Mouse (Mus musculus) forebrain, embryonic 13.5 days (tissue): ENCODE results near the gene Mrc1. TPM values are rescaled to one million over a fixed set of nuclear protein-coding genes. Genes with fewer than 3 reads are reported as not detected.
"Not testable (repeated sequence)": the region's sequence is repeated elsewhere in the genome, so short reads cannot be mapped to it uniquely, and the experiment has no call there.

Source experiments
- ATAC-seq: fragments of 200-750 bp; cut with Nextera tagmentation; 2 replicates; pipeline ENCODE4 v1.8.0; 2017
- H3K27ac ChIP-seq: fragments of 300-500 bp; sonication (generic); 2 replicates; pipeline ENCODE4 v1.5.1; 2015; ENCODE audit warnings: inconsistent platforms, mild to moderate bottlenecking, moderate library complexity
- H3K27me3 ChIP-seq: fragments of 300-500 bp; sonication (generic); 2 replicates; pipeline ENCODE4 v1.6.1; 2015; ENCODE audit warnings: mild to moderate bottlenecking, inconsistent platforms
- H3K36me3 ChIP-seq: fragments of 300-500 bp; sonication (generic); 2 replicates; pipeline ENCODE4 v1.6.1; 2015; ENCODE audit warnings: mild to moderate bottlenecking, inconsistent platforms; ENCODE audit not compliant: poor library complexity, severe bottlenecking
- H3K4me1 ChIP-seq: fragments of 300-500 bp; sonication (generic); 2 replicates; pipeline ENCODE4 v1.6.1; 2015; ENCODE audit warnings: inconsistent platforms
- H3K4me2 ChIP-seq: fragments of 300-500 bp; sonication (generic); 2 replicates; pipeline ENCODE4 v1.6.1; 2015; ENCODE audit warnings: inconsistent platforms, mild to moderate bottlenecking, moderate library complexity
- H3K4me3 ChIP-seq: fragments of 300-500 bp; sonication (generic); 2 replicates; pipeline ENCODE4 v1.5.1; 2015; ENCODE audit warnings: mild to moderate bottlenecking, inconsistent platforms
- H3K9ac ChIP-seq: fragments of 300-500 bp; sonication (generic); 2 replicates; pipeline ENCODE4 v1.6.1; 2015; ENCODE audit warnings: mild to moderate bottlenecking, inconsistent platforms
- H3K9me3 ChIP-seq: fragments of 300-500 bp; sonication (generic); replicated peaks from 2 replicates; pipeline ENCODE4 v1.6.1; 2016; ENCODE audit warnings: inconsistent platforms
- WGBS: fragments of 180-500 bp; shearing (Covaris S2); methylation state at CpG from one replicate; pipeline ENCODE4 v1.1.7; 2015; 5-methylcytosine and 5-hydroxymethylcytosine counted together
- polyA plus RNA-seq: library from polyadenylated mRNA; unstranded; fragments of >200 nt; fragmentation: Nextera tagmentation; extraction: Ambion mirVana; gene quantifications from 2 replicates; pipeline ENCODE4 v1.2.1, GENCODE M21; 2015

Gene Mrc1
- 1.8 and 2.7 TPM in 2 replicates for polyA plus RNA-seq

DNA sequence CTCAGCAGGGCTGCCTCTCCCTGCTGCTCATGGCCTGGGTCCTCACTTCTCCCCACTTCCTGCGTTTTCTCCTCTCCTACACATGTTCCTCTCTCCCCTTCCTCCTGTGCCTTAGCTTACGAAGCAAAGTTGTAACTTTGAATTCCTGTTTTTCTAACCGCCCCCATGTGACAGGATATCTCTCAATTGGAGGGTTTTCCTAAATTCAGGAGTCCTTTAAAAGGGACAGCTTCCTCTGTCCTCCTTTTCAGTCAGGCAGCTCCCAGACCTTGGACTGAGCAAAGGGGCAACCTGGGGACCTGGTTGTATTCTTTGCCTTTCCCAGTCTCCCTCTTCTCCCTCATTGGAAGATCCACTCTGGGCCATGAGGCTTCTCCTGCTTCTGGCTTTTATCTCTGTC lies at the start of gene Mrc1:
Mrc1 (plus strand) TSS at position 244 of the 400 bp plus-strand sequence.
- H3K4me1 ChIP-seq, result no peaks in the 10 kb centered on the region
- no peaks in the 10 kb centered on the region for H3K27me3 ChIP-seq
- H3K4me3 ChIP-seq, result no peak within 1 kb of the TSS
- no peak within 1 kb of the TSS for H3K9ac ChIP-seq
- no peak for ATAC-seq
- H3K9me3 ChIP-seq, result no peaks in the 10 kb centered on the region
- no peak within 1 kb of the TSS for H3K27ac ChIP-seq
- no peak within 1 kb of the TSS for H3K4me2 ChIP-seq
- WGBS, result 65% methylated on average over 3 of the region's 3 CpGs
- H3K36me3 ChIP-seq, result no peaks in the 10 kb centered on the region

GRCm38 (mm10) chr2:14184375-14184774 lies 44.8 kb upstream of the Mrc1 start:
- no peak overlapping the region for H3K4me3 ChIP-seq
- H3K9me3 ChIP-seq, result no peaks in the 10 kb centered on the region
- no peaks in the 10 kb centered on the region for H3K4me1 ChIP-seq
- H3K27ac ChIP-seq, result no peak overlapping the region
- ATAC-seq, result no peak
- H3K9ac ChIP-seq, result no peak overlapping the region
- no peak overlapping the region for H3K4me2 ChIP-seq
- H3K27me3 ChIP-seq, result no peaks in the 10 kb centered on the region
- H3K36me3 ChIP-seq, result no peaks in the 10 kb centered on the region

DNA sequence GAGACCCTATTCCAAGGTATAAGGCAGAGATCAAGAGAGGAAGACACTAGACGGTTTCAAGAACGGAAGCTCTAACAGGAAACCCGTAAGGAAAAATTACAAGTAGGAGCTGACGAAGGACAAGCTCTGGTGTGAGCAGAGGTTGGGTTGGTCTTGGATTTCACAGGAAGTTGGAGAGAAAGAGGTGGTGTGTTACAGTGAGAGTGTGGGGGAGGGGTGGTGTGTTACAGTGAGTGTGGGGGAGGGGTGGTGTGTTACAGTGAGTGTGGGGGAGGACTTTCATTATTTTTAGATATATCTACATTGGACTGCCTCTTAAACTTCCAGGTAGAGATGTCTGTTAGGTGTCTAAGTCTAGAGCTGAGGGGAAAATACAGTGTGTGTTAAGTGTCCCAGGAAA lies 38.5 kb upstream of the Mrc1 start:
- Histone ChIP-seq H3K4me3 (no peak overlapping the region), H3K27me3 (no peaks in the 10 kb centered on the region), H3K27ac (no peak overlapping the region), H3K36me3 (no peaks in the 10 kb centered on the region), H3K9me3 (no peaks in the 10 kb centered on the region), H3K4me1 (no peaks in the 10 kb centered on the region), H3K9ac (no peak overlapping the region), H3K4me2 (no peak overlapping the region)
- ATAC-seq, result no peak
- 87% methylated on average over 4 of the region's 4 CpGs for WGBS

DNA sequence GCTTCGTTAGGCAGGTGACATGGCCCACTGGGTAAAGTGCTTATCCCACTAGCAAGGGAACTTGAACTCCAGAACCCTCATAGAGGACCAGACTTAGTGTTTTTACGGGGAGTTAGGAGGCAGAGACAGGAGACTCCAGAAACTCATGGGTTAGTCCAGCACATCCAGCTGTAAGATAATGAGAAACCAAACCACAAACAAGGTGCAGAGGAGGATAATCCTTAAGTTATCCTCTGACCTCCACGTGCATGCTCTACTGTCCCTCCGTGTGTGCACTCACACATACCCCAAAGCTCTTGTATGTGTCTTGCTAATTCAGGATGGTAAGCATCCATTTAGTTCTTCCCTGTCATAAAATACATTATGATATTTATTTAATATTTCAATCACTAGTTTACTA lies 37.6 kb upstream of the Mrc1 start:
- no peak overlapping the region for H3K4me3 ChIP-seq
- H3K4me1 ChIP-seq, result no peaks in the 10 kb centered on the region
- H3K27ac ChIP-seq, result no peak overlapping the region
- H3K9me3 ChIP-seq, result no peaks in the 10 kb centered on the region
- H3K9ac ChIP-seq, result no peak overlapping the region
- no peak for ATAC-seq
- no peak overlapping the region for H3K4me2 ChIP-seq
- 85% methylated on average over 4 of the region's 4 CpGs for WGBS
- no peaks in the 10 kb centered on the region for H3K36me3 ChIP-seq
- no peaks in the 10 kb centered on the region for H3K27me3 ChIP-seq

DNA sequence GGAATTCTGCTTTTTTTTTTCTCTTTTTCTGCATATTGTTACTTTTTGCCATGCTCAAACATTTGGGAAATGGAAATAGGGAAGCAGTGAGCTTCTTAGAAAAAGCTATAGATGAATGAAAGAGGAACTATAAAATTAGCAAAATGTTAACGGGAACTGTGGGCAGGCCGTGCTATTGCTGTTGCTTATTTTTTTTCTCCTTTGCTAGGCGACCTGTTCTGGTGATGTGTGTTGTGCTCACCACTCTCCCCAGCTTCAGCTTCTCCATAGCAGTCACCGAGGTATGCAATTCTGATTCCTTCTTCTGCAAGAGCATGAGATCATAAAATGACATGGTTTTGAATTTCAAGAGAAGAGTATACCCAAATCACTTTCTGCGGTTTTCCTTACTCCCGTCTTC lies 37.1 kb upstream of the Mrc1 start:
- 86% methylated on average over 6 of the region's 6 CpGs for WGBS
- Histone ChIP-seq H3K27ac (no peak overlapping the region), H3K36me3 (no peaks in the 10 kb centered on the region), H3K27me3 (no peaks in the 10 kb centered on the region), H3K9ac (no peak overlapping the region), H3K4me3 (no peak overlapping the region), H3K9me3 (no peaks in the 10 kb centered on the region), H3K4me1 (no peaks in the 10 kb centered on the region), H3K4me2 (no peak overlapping the region)
- no peak for ATAC-seq

GRCm38 (mm10) chr2:14198325-14198903 lies 30.8 kb upstream of the Mrc1 start:
- H3K9me3 ChIP-seq, ATAC-seq, H3K9ac ChIP-seq, H3K36me3 ChIP-seq, H3K4me1 ChIP-seq, H3K4me3 ChIP-seq, H3K4me2 ChIP-seq, H3K27me3 ChIP-seq, H3K27ac ChIP-seq: not testable (repeated sequence)
- 67% methylated on average over 1 of the region's 2 CpGs for WGBS

GRCm38 (mm10) chr2:14199621-14200020 lies 29.6 kb upstream of the Mrc1 start:
- Histone ChIP-seq H3K36me3 (no peaks in the 10 kb centered on the region), H3K9ac (no peak overlapping the region), H3K4me2 (no peak overlapping the region), H3K9me3 (no peaks in the 10 kb centered on the region), H3K4me1 (no peaks in the 10 kb centered on the region), H3K4me3 (no peak overlapping the region), H3K27ac (no peak overlapping the region), H3K27me3 (no peaks in the 10 kb centered on the region)
- 61% methylated on average over 2 of the region's 2 CpGs for WGBS
- ATAC-seq, result no peak

DNA sequence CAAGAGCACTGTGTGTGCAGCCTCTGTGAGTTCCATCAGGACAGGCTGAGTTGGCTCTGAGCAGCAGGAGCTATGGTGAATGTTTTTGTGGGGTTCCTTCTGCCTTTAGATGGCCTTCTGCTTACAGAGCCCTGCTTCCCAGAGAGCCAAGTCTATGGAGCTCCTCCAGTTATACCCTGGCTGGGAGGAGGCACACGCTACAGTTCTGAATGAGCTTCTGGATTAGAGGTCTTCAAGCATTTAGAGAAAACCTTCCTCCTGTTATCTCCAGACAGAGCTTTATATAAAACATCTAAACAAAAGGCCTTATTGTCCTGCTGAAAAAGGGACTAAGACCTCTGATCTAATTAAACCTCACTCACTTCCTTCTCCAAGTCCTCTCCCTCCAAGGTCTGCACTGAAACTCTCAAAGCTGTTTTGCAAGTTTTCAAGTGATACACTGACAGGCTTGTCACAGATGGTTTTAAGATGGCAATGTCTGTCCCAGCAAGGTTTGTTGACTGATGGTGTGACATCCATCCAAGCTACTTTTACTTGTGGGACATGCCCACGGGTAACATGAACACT lies 28.2 kb upstream of the Mrc1 start:
- not testable (repeated sequence) for H3K9ac ChIP-seq, H3K4me1 ChIP-seq, ATAC-seq, H3K9me3 ChIP-seq, H3K27me3 ChIP-seq, H3K4me2 ChIP-seq, H3K36me3 ChIP-seq, H3K27ac ChIP-seq, H3K4me3 ChIP-seq
- WGBS, result 33% methylated on average over 1 of the region's 2 CpGs

DNA sequence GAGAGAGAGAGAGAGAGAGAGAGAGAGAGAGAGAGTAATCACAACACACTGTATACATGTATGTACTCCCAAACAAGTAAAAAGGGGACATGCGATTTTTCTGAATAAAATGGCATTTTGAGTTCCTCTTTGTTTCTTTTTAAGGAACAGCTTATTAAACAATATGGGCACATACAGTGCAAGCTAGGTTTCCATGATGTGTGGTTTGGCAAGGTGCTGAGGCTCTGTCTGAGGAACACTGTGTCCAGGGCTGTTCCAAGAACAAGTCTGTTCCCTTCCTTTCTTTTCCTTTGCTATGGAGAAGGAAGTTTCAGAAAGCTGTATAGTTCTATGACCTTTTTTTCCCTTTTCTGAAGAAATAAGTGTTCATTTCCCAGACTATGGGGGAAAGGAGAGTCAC lies 24.9 kb upstream of the Mrc1 start:
- ATAC-seq, result no peak
- no peaks in the 10 kb centered on the region for H3K36me3 ChIP-seq
- no peak overlapping the region for H3K27ac ChIP-seq
- no peak overlapping the region for H3K4me2 ChIP-seq
- WGBS, result 96% methylated on average over 1 of the region's 1 CpGs
- no peak overlapping the region for H3K9ac ChIP-seq
- no peaks in the 10 kb centered on the region for H3K4me1 ChIP-seq
- H3K9me3 ChIP-seq, result no peaks in the 10 kb centered on the region
- no peak overlapping the region for H3K4me3 ChIP-seq
- no peaks in the 10 kb centered on the region for H3K27me3 ChIP-seq

DNA sequence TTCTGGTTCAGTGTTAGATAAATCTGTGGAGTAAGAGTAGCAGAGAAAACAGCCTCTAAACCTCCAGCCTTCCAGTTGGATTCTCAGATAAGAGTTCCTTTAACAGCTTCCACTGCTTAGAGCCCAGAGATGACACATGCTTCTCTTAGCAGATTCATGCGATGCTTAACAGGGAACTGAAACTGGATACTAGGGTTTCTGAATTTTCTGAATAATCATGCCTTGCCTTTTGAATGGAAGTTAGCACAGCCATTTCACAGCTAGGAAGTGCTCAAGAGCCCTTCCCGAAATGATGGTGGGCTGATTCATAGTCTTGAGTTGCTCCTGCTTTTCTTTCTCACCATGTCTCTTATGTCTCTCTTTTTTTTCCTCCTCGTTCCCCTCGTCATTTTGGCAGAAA lies 22.4 kb upstream of the Mrc1 start:
- 80% methylated on average over 4 of the region's 4 CpGs for WGBS
- no peak overlapping the region for H3K27ac ChIP-seq
- no peaks in the 10 kb centered on the region for H3K9me3 ChIP-seq
- H3K4me2 ChIP-seq, result no peak overlapping the region
- no peaks in the 10 kb centered on the region for H3K36me3 ChIP-seq
- no peaks in the 10 kb centered on the region for H3K27me3 ChIP-seq
- no peak overlapping the region for H3K9ac ChIP-seq
- ATAC-seq, result no peak
- no peaks in the 10 kb centered on the region for H3K4me1 ChIP-seq
- H3K4me3 ChIP-seq, result no peak overlapping the region

- H3K4me1 ChIP-seq, result peaks cover 4% of the 10 kb centered on the region
- H3K4me2 ChIP-seq, result no peak overlapping the region
- no peaks in the 10 kb centered on the region for H3K9me3 ChIP-seq
- no peak overlapping the region for H3K4me3 ChIP-seq
- H3K9ac ChIP-seq, result no peak overlapping the region
- no peaks in the 10 kb centered on the region for H3K27me3 ChIP-seq
- no peak for ATAC-seq
- no peak overlapping the region for H3K27ac ChIP-seq
- WGBS, result 90% methylated on average over 1 of the region's 1 CpGs
- no peaks in the 10 kb centered on the region for H3K36me3 ChIP-seq
Observed at GRCm38 (mm10) chr2:14210731-14211130, 18.5 kb upstream of the Mrc1 start.

DNA sequence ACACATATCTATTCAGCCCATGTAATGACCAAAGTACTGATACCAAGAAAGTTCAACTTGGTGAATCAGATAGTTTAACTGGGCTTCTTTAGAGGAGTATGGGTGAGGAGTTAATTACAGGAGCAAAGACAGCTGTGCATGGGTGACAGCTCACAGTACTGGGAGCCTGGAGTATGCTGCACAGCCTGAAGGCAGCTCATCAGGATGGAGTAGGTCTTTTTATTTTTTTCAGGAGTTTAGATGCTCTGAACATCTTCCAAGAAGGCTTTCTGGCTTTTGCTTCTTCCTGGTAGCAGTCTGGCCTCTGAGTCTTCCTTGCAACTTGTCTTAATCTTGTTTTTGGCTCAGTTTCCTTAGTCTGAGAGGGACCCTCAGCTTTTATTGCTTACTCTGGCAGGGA lies 17.6 kb upstream of the Mrc1 start:
- Histone ChIP-seq H3K4me3 (no peak overlapping the region), H3K27me3 (no peaks in the 10 kb centered on the region), H3K36me3 (no peaks in the 10 kb centered on the region), H3K4me1 (peaks cover 4% of the 10 kb centered on the region), H3K27ac (no peak overlapping the region), H3K9ac (no peak overlapping the region), H3K4me2 (no peak overlapping the region), H3K9me3 (no peaks in the 10 kb centered on the region)
- no peak for ATAC-seq

DNA sequence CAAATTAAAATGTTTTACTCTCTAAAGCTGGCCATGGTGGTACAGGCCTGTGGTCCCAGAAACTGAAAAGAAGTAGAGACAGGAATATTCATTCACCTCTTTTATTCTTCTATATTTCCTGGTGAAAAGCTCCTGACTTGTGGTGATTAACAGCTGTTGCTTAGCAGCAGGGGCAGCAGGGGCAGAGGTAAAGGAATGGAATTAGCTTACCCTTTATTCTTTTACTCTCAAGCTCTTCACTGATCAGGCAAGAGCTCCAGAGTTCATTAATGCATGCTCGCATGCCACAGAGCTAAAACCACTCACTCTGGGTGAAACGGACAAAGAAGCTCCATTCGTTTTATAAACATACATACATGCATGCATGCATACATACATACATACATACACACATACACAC lies 14.4 kb upstream of the Mrc1 start:
- peak; percentile 53; the same call in 1 of the 2 replicates for ATAC-seq
- Histone ChIP-seq H3K27ac (no peak overlapping the region), H3K9me3 (no peaks in the 10 kb centered on the region), H3K4me3 (no peak overlapping the region), H3K4me1 (peaks cover 4% of the 10 kb centered on the region), H3K9ac (no peak overlapping the region), H3K36me3 (no peaks in the 10 kb centered on the region), H3K4me2 (no peak overlapping the region), H3K27me3 (no peaks in the 10 kb centered on the region)
- under 1% methylated on average over 3 of the region's 3 CpGs for WGBS
